Mouse (Mus musculus) heart, adult 8-10 months (tissue): ENCODE measurements at regions not wholly inside any gene's neighbourhood (a gene's known extent, or its start where the extent isn't known, plus 50 kb on each side); places are given as distances from the start of the nearest gene placed in this dataset.
A peak's percentile ranks its signal among the peaks of the same experiment; 100 is the strongest.

Experiments
- DNase-seq: peaks from one replicate; pipeline ENCODE4 v3.0.0; 2022; ENCODE audit warnings: low spot score

DNA sequence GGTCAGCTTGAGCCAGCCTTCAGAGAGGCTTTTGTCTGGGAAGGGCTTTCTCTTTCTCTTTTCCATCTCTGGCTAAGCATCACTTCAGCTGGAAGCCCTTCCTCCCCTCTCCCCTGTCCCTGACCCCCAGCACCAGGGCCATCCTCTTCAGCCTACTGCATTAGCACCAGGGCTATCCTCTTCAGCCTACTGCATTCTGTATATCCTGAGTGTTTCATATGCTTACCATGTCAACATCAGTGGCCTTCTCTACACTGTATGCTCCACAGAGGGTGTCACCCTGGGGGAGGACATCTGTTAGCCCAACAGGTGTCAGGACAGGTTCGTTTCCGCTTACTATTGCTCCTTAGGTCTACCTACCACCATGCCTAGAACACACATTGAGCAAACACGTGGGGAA is 282.5 kb downstream of the Rps24 start:
- no peak for DNase-seq

GRCm38 (mm10) chr14:24770015-24770977 is 283.4 kb downstream of the Rps24 start:
- DNase-seq, result no peak

DNA sequence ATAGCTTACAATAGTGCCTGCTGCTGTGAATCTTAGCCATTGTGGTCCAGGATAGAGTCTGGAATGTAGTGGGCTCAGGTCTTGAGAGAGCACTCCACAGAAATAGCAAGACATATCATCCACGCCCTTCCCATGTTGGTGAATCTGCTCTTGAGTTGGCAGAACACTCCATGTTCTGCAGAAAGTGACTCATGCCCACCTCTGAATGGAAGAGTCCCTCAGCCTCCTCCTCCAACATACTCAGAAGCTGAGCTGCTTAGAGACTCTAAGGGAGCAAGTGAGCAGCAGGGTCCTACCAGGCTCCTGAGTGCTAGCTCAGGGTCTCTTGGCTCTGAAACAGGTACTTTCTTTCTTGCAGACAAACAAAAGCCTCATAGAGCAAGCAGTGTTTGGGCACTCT is 284.7 kb downstream of the Rps24 start:
- no peak for DNase-seq

DNA sequence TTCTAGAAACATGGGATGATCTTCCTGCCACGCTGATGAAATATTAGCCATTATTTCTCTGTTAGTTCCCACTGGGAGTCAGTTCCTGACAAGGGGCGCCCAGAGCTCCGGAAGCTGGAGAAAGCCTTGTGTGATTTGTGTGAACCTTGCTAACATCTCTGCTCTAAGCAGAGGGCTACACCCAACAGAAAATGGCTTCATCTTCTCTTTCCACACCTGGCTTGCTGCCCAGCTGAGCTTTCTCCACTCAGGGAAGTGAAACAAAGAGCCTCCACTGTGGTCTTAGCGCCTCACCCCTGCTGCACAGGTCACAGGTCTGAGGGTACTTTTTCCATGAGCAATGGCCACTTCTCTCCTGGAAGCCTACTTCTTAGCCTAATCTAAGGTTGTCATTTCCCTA is 285.2 kb downstream of the Rps24 start:
- DNase-seq, result no peak

DNA sequence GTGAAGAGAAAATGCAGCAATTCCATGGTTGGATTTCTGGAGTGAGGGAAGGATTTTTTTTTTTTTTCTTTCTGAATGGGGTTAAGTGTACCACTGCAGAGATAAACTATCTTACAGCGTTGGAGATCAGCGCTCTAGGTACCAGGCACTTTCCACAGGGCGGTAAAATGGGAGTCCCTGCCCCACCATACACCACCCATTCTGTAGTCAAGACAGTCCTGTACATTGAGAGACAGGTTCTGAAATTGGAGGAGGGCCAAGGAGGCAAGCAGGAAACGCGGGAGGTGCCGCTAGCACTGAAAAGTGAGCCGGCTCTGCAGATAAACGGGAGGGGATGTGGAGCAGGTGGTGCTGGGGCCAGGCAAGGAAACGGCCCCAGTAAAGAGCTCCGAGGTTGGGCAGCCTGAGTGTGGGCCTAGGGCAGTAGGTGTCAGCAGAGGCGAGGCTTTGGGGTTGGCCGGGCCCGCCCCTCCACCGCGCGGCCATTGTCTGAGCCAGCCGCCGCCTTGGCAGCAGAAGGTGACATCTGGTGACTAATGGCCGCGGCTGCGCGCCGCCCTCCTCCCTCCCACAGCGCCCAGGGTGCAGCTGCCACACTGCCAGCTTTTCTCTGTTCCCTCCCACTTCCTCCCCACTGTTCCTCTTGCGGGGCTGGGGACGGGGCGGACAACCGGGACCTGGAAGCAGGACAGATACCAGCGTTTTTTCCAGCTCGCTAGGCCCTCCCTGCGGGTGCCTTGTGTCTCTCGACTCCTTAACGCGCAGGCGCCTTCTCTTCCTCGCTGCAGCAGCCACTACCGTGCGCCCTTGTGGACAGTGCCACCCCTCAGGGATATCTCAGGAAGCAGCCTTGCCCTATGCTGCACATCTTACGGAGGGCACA is 292.1 kb downstream of the Rps24 start:
- DNase-seq, result peak; percentile 85

GRCm38 (mm10) chr14:24781674-24782073 is 294.7 kb downstream of the Rps24 start:
- no peak for DNase-seq

GRCm38 (mm10) chr14:24783889-24784288 is 297.0 kb downstream of the Rps24 start:
- DNase-seq, result no peak

- DNase-seq, result no peak
These were observed 298.5 kb downstream of the Rps24 start for GRCm38 (mm10) chr14:24785452-24785851.

GRCm38 (mm10) chr14:24793375-24794285 is 306.7 kb downstream of the Rps24 start:
- DNase-seq, result peak; percentile 65

- no peak for DNase-seq
These were observed 307.5 kb downstream of the Rps24 start for GRCm38 (mm10) chr14:24794359-24794845.

- DNase-seq, result no peak
These were observed 310.6 kb downstream of the Rps24 start for GRCm38 (mm10) chr14:24797494-24797893.

GRCm38 (mm10) chr14:24798066-24798465 is 311.1 kb downstream of the Rps24 start:
- no peak for DNase-seq

- no peak for DNase-seq
These were observed 316.2 kb downstream of the Rps24 start for GRCm38 (mm10) chr14:24803001-24803655.

DNA sequence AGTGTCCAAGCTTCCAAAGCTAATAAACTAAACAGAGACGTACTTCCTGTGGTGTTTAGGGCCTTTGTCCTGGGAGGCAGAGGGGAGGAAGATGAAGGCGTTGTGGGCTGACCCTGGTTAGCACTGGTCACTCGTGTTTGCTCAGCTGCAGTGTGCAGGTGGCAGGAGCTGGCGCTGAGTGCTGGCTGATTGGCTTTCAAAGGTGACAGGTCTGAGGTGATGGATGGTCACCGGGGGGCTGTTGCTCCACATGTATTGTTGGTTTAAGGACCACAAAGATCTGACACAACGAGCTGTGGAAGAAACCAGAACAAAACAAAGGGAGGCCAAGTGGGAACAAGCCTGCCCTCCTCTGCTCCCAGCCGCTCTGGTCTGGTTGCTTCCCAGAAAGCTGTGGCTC is 320.1 kb downstream of the Rps24 start:
- DNase-seq, result no peak

DNA sequence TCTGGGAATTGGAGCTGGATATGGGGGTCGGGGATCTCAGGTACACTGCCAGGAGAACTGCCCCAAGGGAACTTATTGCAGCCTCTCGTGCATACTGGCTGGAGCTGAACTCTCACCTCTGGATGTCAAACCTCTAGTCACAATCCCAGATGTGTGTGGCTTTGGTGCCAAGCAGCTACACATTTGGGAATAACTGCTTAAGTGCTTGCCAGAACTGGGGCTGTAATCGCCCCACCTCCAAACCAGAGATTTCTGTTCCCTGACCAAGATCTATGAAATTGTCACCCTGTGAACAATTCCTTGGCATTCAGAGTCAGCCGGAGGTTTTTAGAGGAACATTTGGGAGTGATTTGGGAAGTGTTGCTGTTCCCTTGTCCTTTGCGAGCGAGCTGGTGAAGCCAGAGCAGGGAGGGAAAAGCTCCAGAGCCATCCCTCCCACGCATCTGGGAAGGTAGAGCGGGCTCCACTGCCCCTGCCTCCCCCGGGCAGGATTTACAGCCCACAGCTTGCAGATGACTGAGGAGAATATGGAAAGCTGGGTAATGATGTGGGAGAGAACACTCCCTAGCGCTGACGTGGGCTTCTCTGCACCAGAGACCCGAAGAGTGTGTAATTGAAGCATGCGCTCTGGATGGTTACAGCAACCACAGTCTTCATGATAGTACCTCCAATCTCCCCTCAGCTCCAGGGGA is 336.1 kb downstream of the Rps24 start:
- DNase-seq, result peak; percentile 19

DNA sequence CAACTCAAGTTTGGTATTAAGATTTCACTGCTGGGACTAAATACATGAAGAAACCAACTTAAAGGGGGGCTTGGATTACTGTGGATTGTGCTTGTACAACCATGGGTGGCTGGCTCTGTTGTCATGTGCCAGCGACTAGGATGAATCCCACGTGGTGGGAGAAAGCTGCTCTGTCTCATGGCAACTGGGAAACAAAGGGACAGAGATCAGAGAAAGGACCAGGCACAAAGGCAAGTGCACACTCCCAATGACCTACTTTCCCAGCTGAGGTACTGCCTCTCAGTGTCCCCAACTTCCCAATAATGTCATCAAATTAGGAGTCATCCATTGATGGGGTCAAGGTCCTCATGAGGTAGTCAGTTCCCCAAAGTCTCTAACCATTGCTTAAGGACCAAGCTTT is 337.4 kb downstream of the Rps24 start:
- DNase-seq, result no peak

GRCm38 (mm10) chr14:24825722-24826386 is 338.9 kb downstream of the Rps24 start:
- no peak for DNase-seq

- DNase-seq, result no peak
These were observed 339.8 kb downstream of the Rps24 start for GRCm38 (mm10) chr14:24826471-24827337.
